Mouse (Mus musculus) adipocyte (in vitro differentiated cells): ENCODE data around the gene Fam229a.

Source experiments
- DNase-seq: peaks from one replicate; pipeline ENCODE4 v3.0.0-alpha.2; 2016; ENCODE audit warnings: low spot score

Fam229a gene

GRCm38 (mm10) chr4:129495672-129496562, 4.9 kb downstream of the Fam229a start:
- DNase-seq, result no peak

- no peak for DNase-seq
Measured at GRCm38 (mm10) chr4:129496631-129497030, 5.6 kb downstream of the Fam229a start.

GRCm38 (mm10) chr4:129498941-129499340, 8.0 kb downstream of the Fam229a start:
- no peak for DNase-seq

GRCm38 (mm10) chr4:129500017-129500416, 9.0 kb downstream of the Fam229a start:
- DNase-seq, result no peak

DNA sequence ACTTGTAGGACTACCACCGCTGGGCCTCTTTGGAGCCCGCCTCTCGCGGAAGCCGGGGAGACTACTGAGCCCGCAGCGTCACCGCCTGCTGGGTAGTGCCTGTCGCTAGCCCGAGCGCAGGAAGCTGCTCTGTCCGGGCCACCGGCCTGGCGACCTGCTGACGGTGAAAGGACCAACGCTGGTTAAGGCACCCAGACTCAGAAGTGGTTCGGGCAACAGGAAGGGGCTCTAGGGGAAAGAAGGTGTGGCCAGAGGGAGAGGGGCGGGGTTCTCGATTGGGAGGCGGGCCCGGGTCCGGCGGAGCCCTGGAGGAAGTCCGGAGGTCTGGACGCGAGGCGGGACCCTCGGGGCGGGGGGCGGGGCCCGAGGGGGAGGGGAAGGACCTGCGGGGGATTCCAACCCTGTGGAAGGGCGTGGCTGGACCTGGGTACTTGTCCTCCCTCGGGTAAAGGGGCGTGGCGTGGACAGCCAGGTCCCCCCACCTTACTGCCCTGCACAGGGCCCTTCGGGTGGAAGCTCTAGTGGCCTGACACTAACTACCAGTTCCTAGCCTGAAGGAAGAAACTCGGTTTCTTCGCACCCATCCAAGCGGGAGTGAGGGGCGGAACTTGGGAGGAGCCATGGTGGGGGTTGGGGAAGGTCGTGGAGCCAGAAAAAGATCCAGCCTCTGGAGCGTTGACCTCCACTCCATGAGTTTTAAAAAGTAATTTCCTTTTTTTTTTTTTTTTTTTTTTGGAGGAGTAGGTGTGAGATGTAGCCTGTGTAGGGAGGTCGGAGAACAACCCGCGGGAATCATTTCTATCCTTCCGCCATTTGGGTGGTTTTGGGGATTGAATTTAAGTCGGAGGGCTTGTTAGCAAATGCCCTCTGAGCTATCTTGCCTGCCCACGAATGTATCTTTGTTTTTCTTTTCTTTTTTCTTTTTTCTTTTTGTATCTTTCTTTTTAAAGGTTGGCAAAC, 9.9 kb downstream of the Fam229a start:
- no peak for DNase-seq

DNA sequence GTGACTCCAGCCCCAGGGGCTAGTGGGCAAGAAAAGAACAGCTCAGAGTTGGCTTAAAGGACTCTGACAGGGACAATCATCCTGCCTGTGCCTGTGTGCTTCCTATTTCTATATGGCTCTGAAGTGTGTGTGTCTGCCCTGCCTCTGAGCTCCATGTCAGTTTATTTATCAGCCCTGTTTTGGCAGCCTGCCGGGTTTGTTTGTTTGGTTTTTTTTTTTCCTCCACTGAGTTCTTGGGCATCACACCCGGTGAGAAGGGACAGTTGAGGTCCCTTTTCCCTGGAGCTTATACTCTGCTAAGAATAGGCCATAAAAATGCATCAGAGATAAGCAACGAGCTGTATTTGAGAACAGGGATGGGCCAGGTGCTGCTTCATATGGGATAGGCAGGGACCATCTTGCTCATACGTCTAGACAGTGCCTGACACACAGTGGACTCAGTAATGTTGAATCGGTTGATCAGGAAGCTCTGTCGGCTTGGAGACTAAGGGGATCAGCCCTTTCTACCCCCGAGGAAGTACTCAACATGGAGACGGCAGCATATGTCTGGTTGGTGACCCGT, 11.4 kb downstream of the Fam229a start:
- no peak for DNase-seq

GRCm38 (mm10) chr4:129502901-129503444, 12.0 kb downstream of the Fam229a start:
- no peak for DNase-seq

- no peak for DNase-seq
Measured at GRCm38 (mm10) chr4:129505511-129505910, 14.5 kb downstream of the Fam229a start.

DNA sequence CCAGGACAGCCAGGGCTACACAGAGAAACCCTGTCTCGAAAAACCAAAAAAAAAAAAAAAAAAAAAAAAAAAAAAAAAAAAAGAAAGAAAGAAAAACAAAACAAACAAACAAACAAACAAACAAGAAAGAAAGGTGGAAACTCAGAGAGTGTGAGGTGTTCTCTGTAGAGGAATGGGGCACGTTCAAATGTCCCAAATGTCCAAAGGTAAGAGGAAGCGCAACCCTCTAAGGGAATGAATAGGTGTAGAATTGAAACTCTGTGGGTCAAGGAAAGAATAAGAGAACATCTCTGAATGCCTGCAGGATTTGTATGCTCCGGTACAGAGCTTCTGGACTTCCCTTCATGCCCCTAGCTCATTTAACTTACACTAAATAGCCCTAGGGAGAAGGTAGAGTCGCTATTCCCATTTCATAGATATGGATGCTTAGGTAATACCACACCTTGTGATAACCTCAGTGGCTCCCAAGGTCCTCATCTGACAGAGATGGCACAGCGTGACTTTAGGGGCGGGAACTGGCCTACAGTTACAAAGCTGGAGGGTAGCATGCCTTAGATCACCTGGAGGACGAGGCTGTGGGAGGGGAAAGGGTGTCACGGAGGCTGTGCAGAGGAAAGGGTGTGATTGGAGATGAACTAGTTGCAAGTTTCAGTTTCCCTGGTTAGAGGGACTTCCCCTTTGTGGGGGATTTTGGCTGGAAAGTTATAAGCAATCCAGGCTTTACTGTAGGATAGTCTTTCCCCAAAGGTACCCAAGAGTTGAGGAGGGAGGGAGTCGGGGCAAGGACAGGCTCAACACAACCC, 16.6 kb downstream of the Fam229a start:
- DNase-seq, result no peak

GRCm38 (mm10) chr4:129508237-129508515, 17.2 kb downstream of the Fam229a start:
- DNase-seq, result no peak

DNA sequence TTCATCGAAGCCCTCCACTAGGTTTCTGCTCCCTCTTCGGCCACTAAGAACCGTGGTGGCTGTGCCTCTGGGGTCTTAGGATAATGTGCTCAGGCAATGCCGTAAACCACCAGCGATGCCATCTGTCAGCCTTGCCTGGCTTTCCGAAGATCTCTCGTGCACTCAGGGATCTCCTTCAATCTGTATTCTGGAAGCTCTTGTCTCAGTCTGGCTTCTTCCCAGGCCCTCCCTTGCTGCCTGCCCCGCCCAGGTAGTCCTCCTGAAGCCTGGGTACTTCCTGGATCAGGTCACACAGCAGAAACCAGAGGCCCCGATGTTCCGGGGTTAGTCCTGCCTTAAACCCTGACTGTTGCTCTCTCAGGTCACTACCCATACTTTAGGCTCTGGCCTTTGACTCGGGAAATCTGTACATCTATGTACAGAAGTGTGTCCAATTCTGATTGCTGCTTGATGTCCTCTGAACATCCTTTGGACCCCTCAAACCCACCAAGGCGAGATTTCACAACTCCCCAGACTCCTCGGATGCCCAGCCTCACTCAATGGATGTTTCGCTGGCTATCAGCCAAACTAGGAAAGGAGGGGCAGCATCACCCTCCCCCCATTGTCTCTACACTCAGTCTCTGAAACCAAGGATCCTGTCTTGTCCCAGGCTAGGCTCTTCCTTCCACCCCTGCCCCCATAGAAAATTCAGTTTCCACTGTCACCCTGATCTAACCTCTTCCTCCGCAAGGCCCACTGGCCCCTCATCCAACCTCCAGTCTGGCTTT, 18.0 kb downstream of the Fam229a start:
- DNase-seq, result no peak

DNA sequence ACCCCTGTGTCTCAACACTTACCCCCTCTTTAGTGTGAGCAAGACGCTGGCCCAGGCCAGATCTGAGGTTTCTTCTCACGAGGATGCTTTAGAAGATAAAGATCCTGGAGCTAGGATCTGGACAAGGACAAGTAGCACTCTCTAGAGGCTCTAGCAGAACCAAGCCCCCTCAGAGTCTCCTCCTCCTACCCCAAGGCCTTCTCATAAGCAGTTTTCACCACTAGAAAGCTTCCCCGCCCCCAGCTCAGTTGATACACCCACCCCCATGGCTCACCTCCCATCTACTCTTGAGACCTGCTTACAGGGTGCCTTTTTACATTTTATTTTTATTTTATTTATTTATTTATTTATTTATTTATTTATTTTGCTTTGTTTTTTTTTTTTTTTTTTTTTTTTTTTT, 18.7 kb downstream of the Fam229a start:
- no peak for DNase-seq

DNA sequence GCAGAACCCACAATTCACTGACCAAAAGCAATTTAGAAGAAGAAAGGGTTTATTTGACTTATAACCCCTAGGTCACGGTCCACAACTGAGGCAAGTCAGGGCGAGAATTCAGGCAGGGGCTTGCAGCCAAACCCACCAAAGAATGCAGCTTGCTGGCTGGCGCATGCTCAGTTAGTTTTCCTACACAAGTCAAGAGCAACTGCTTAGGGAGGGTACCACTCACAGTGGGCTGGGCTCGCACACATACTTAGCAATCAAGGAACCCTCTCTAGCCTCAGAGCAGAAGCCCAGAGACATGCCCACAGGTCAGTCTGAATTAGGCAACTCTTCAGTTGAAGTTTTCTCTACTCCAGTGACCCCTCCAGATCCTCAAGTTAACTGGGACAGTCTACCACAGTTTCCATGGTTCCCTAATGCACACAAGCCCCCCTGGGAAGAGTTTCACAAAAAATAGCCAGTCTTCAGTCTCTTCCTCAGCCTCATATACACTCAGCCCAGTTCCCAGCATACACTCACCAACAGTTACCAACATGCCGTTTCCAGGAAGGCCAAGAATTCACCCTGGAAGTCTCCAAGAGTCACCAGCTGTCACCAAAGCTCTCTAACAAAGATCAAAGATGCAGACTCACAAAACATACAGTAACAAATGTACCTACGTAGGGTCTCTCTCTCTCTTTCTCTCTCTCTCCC, 19.9 kb downstream of the Fam229a start:
- DNase-seq, result no peak

DNA sequence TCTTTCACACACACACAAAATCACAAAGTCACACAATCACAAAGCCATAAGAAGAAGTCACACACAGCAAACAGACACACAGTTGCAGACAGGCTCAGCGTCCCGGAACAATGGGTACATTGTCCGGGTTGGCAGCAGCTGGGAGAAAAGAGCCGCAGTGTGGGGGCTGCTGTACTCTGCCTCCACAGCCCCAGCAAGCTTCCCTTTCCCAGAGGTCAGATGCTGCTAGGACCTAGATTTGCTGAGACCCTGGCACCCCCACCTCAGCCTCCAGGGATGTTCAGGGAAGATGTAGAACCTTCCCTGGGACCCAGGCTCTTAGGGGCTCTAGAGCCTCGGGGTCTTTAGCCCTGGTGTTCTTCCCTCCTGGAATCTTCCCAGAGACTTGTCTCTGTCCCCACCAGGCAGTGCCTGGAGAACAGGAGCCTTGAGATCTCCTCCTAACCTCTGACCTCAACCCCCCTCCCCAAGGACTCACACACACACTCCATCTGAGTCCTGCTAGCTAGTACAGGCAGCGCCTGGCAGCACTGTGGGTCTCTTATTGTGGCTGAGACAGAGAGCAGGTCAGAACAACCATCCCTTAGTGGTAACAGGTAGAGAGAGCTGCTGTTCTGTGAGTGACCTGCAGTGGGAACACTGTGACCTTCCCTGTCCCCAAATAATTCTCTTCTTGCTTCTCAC, 20.6 kb downstream of the Fam229a start:
- no peak for DNase-seq

DNA sequence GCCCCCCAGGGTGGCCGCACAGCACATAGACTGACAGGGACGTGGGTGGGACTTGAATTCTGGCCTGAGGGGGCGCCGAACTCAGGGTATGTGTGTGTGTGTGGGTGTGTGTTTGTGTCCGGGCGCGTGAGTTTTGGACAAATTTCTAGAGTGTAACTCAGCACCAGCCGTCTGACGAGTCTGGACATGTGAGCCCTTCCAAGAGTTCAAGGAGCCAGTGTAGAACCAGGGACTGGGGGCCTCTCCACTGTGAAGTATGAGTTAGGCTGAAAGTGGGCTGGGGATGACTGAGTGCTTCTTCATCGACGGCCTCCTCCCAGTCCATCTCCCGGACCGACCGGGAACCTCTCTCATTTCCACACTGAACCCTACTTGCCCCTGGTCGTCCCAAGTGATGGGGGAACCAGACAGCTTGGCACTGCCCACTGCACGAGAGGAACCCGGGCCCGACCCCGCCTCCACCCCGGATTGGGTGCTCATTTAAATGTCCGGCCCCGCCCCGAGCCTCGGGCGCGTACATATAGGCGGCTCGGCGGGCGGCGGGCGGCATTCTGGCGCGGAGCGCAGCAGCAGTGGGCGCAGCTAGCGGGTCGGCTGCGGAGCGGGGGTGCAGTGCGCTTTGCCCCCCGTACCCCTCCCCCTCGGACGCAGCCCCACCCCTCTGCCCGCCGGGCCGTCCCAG, 22.2 kb downstream of the Fam229a start, which contains the start of gene Marcksl1:
Gene Marcksl1, plus strand, starts transcription at position 496 of the 682 bp plus-strand sequence.
- peak; percentile 13 for DNase-seq

GRCm38 (mm10) chr4:129513891-129514290, 22.9 kb downstream of the Fam229a start:
- DNase-seq, result no peak

GRCm38 (mm10) chr4:129514300-129514898, 23.4 kb downstream of the Fam229a start:
- peak; percentile 20 for DNase-seq

- DNase-seq, result no peak
Measured at GRCm38 (mm10) chr4:129516925-129517324, 25.9 kb downstream of the Fam229a start.
